Mouse (Mus musculus): ENCODE data around the gene 1700056E22Rik. TPM values are rescaled to one million over a fixed set of nuclear protein-coding genes. Genes with fewer than 3 reads are reported as not detected.

1700056E22Rik gene
- polyA plus RNA-seq, 2 experiments: 0.27 to 0.51 TPM

DNA sequence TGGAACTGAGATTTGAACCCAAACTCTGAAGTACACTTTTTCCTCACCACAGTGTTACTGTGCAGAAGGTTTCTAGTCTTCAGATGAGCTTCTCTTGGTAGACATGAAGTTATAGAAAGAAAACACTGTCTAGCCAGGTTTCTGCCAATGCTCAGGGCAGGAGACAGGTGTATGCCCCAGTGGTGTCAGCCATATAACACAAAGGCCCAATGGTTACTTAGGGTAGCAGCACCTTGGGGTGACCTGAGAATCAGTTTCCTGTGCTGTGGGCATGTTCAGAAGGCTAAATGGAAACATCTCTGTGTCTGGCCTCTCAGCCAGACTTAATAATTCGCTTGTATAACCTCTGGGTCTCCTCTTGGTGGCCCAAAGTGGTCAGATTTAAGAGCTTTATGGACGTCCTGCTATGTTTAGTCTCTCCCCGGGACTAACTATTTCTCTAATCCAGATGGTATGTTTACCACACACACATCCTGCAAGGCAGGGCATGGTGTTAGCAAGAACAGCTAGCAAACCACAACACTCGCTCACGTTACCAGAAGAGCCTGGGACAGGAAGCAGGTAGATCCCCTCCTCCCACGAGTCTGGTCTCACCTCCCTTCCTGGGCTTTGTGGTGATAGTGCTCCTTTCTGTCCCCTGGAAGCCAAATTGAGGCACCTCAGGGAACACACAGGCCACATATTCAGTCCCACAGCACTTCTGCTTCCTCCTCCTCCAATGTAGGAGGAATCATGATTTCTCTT is 28.6 kb downstream of the 1700056E22Rik start:
- Histone ChIP-seq H3K4me2 (ENCODE audit: low read depth) (no peak overlapping the region), H3K4me1 (replicated peaks; ENCODE audit: control insufficient read depth in 2 of 2, insufficient read depth in 2 of 2, low read length in 1 of 2) (no peaks in the 10 kb centered on the region), H3K9me3 (ENCODE audit: control insufficient read depth, low read length) (no peaks in the 10 kb centered on the region), H3K4me3 (ENCODE audit: insufficient read depth in 1 of 2, low read depth in 2 of 2, low read length in 2 of 2) (no peak overlapping the region), H3K36me3 (replicated peaks; ENCODE audit: control insufficient read depth, insufficient read depth, low read depth) (no peaks in the 10 kb centered on the region), H3K27ac (no peak overlapping the region), H3K9ac (replicated peaks) (no peak overlapping the region), H3K27me3 (ENCODE audit: control insufficient read depth, insufficient read depth, low read length) (no peaks in the 10 kb centered on the region)
- DNase-seq (ENCODE audit: low read depth in 3 of 3, low spot score in 3 of 3) (no peak), ATAC-seq (ENCODE audit: insufficient read depth) (no peak)
- WGBS (ENCODE audit: insufficient replicate concordance): 10% methylated on average over 6 of the region's 6 CpGs
- no peak for TF ChIP-seq CTCF (IDR thresholded peaks at IDR 0.05; ENCODE audit: low read depth)
- no peak for TF ChIP-seq EP300 (IDR thresholded peaks at IDR 0.05; ENCODE audit: low read depth)

DNA sequence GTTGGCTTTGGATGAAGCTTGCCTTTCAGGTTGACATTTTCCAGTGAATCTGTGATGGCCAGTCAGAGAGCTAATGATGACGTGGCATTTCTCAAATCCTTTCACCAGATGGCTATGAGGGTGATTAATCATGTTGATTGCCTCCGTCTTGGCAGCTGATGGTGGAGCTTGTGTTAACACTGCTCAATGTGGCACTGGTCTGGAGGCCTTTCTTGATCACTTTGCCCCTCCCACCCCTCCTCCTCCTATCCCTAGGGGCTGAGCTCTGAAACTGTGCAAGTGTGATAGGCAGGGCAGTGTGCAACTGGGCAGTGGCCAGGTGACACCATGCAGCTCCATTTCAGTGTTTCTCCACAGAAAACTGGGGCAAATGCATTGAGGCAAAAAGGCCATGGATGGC is 29.8 kb downstream of the 1700056E22Rik start:
- Histone ChIP-seq H3K4me1 (replicated peaks; ENCODE audit: control insufficient read depth in 2 of 2, insufficient read depth in 2 of 2, low read length in 1 of 2) (no peaks in the 10 kb centered on the region), H3K27me3 (ENCODE audit: control insufficient read depth, insufficient read depth, low read length) (no peaks in the 10 kb centered on the region), H3K4me3 (ENCODE audit: insufficient read depth in 1 of 2, low read depth in 2 of 2, low read length in 2 of 2) (no peak overlapping the region), H3K9ac (replicated peaks) (no peak overlapping the region), H3K4me2 (ENCODE audit: low read depth) (no peak overlapping the region), H3K36me3 (replicated peaks; ENCODE audit: control insufficient read depth, insufficient read depth, low read depth) (no peaks in the 10 kb centered on the region), H3K9me3 (ENCODE audit: control insufficient read depth, low read length) (no peaks in the 10 kb centered on the region), H3K27ac (no peak overlapping the region)
- DNase-seq (ENCODE audit: low read depth in 3 of 3, low spot score in 3 of 3): no peak
- no peak for ATAC-seq (ENCODE audit: insufficient read depth)
- WGBS (ENCODE audit: insufficient replicate concordance): 55% methylated on average over 2 of the region's 2 CpGs
- TF ChIP-seq EP300 (IDR thresholded peaks at IDR 0.05; ENCODE audit: low read depth) (no peak), CTCF (IDR thresholded peaks at IDR 0.05; ENCODE audit: low read depth) (no peak)

DNA sequence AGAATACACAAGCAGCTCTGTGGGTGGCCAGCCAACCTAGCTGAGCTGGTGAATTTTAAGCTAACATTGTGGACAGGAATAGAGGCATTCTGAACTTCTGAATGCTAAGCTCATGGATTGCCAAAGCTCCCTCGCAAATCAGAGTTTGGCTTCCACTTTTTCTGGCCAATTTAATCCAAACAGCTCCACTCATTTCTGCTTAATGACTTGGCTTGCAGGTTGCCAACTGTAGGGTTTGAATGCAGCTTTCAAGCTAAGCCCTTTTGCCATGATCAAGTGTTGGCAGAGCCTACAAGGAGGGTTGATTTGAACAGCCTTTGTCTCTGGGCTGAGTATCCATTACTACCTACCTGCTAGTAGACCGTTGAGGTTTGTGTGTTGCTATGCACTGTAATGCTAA is 31.6 kb downstream of the 1700056E22Rik start:
- H3K9ac ChIP-seq (replicated peaks): no peak overlapping the region
- no peak for ATAC-seq (ENCODE audit: insufficient read depth)
- no peaks in the 10 kb centered on the region for H3K27me3 ChIP-seq (ENCODE audit: control insufficient read depth, insufficient read depth, low read length)
- no peak overlapping the region for H3K27ac ChIP-seq
- H3K9me3 ChIP-seq (ENCODE audit: control insufficient read depth, low read length): no peaks in the 10 kb centered on the region
- H3K4me2 ChIP-seq (ENCODE audit: low read depth): no peak overlapping the region
- TF ChIP-seq EP300 (IDR thresholded peaks at IDR 0.05; ENCODE audit: low read depth): no peak
- TF ChIP-seq CTCF (IDR thresholded peaks at IDR 0.05; ENCODE audit: low read depth): no peak
- no peak for DNase-seq (ENCODE audit: low read depth in 3 of 3, low spot score in 3 of 3)
- H3K4me1 ChIP-seq (replicated peaks; ENCODE audit: control insufficient read depth in 2 of 2, insufficient read depth in 2 of 2, low read length in 1 of 2): no peaks in the 10 kb centered on the region
- H3K4me3 ChIP-seq (ENCODE audit: insufficient read depth in 1 of 2, low read depth in 2 of 2, low read length in 2 of 2): no peak overlapping the region
- 53% methylated on average over 2 of the region's 2 CpGs for WGBS (ENCODE audit: insufficient replicate concordance)
- no peaks in the 10 kb centered on the region for H3K36me3 ChIP-seq (replicated peaks; ENCODE audit: control insufficient read depth, insufficient read depth, low read depth)

- 29% methylated on average over 2 of the region's 2 CpGs for WGBS (ENCODE audit: insufficient replicate concordance)
- ATAC-seq (ENCODE audit: insufficient read depth): no peak
These were observed 36.9 kb downstream of the 1700056E22Rik start for GRCm38 (mm10) chr1:183997207-183997606.

GRCm38 (mm10) chr1:183991921-183992320 is 42.2 kb downstream of the 1700056E22Rik start:
- ATAC-seq (ENCODE audit: insufficient read depth) (no peak), DNase-seq (ENCODE audit: low read depth in 3 of 3, low spot score in 3 of 3) (no peak)
- Histone ChIP-seq H3K27ac (no peak overlapping the region), H3K4me1 (replicated peaks; ENCODE audit: control insufficient read depth in 2 of 2, insufficient read depth in 2 of 2, low read length in 1 of 2) (no peaks in the 10 kb centered on the region), H3K4me3 (ENCODE audit: insufficient read depth in 1 of 2, low read depth in 2 of 2, low read length in 2 of 2) (no peak overlapping the region), H3K9ac (replicated peaks) (no peak overlapping the region), H3K36me3 (replicated peaks; ENCODE audit: control insufficient read depth, insufficient read depth, low read depth) (no peaks in the 10 kb centered on the region), H3K9me3 (ENCODE audit: control insufficient read depth, low read length) (no peaks in the 10 kb centered on the region), H3K27me3 (ENCODE audit: control insufficient read depth, insufficient read depth, low read length) (no peaks in the 10 kb centered on the region), H3K4me2 (ENCODE audit: low read depth) (no peak overlapping the region)
- 49% methylated on average over 2 of the region's 2 CpGs for WGBS (ENCODE audit: insufficient replicate concordance)
- TF ChIP-seq CTCF (IDR thresholded peaks at IDR 0.05; ENCODE audit: low read depth) (no peak), EP300 (IDR thresholded peaks at IDR 0.05; ENCODE audit: low read depth) (no peak)

More at GRCm38 (mm10) chr1:183997207-183997606, 36.9 kb downstream of the 1700056E22Rik start:
- no peak overlapping the region for H3K4me3 ChIP-seq (ENCODE audit: insufficient read depth in 1 of 2, low read depth in 2 of 2, low read length in 2 of 2)
- TF ChIP-seq CTCF (IDR thresholded peaks at IDR 0.05; ENCODE audit: low read depth) (no peak), EP300 (IDR thresholded peaks at IDR 0.05; ENCODE audit: low read depth) (no peak)
- H3K36me3 ChIP-seq (replicated peaks; ENCODE audit: control insufficient read depth, insufficient read depth, low read depth): no peaks in the 10 kb centered on the region
- H3K4me2 ChIP-seq (ENCODE audit: low read depth): no peak overlapping the region
- H3K27ac ChIP-seq: no peak overlapping the region
- H3K9me3 ChIP-seq (ENCODE audit: control insufficient read depth, low read length): no peaks in the 10 kb centered on the region
- no peak overlapping the region for H3K9ac ChIP-seq (replicated peaks)
- DNase-seq (ENCODE audit: low read depth in 3 of 3, low spot score in 3 of 3): no peak
- no peaks in the 10 kb centered on the region for H3K4me1 ChIP-seq (replicated peaks; ENCODE audit: control insufficient read depth in 2 of 2, insufficient read depth in 2 of 2, low read length in 1 of 2)
- no peaks in the 10 kb centered on the region for H3K27me3 ChIP-seq (ENCODE audit: control insufficient read depth, insufficient read depth, low read length)
